Mouse (Mus musculus) CH12.LX (cell line): Measurements from ENCODE around the gene Ccdc51. TPM values are rescaled to one million over a fixed set of nuclear protein-coding genes. Genes with fewer than 3 reads are reported as not detected.
A peak's percentile ranks its signal among the peaks of the same experiment; 100 is the strongest.

Experiments
- DNase-seq: peaks from one replicate; pipeline ENCODE4 v3.0.0-alpha.2; 2013; ENCODE audit errors: extremely low read depth
- H3K27ac ChIP-seq: 2 replicates; pipeline ENCODE4 v1.5.1; 2012; ENCODE audit warnings: low read depth, mild to moderate bottlenecking, control low read depth, moderate library complexity; ENCODE audit not compliant: insufficient read depth
- H3K27me3 ChIP-seq: replicated peaks from 2 replicates; pipeline ENCODE3; 2012; ENCODE audit warnings: inconsistent platforms
- H3K36me3 ChIP-seq, 2 experiments: replicated peaks in 1 of 2; 2 replicates each; pipeline versions ENCODE3 to v1.6.1; 2012; ENCODE audit warnings: inconsistent platforms in 1 of 2, low read length in 1 of 2, mild to moderate bottlenecking in 1 of 2, mixed read lengths in 1 of 2, moderate library complexity in 1 of 2; ENCODE audit not compliant: control insufficient read depth in 1 of 2, insufficient read depth in 1 of 2
- H3K4me1 ChIP-seq, 2 experiments: 2 replicates each; pipeline ENCODE4 v1.6.1; 2012; ENCODE audit warnings: inconsistent platforms in 1 of 2, moderate library complexity in 1 of 2; ENCODE audit not compliant: insufficient read depth in 2 of 2, control insufficient read depth in 1 of 2
- H3K4me2 ChIP-seq: 2 replicates; pipeline ENCODE4 v1.6.1; 2012; ENCODE audit warnings: low read depth, mild to moderate bottlenecking, control low read depth; ENCODE audit not compliant: poor library complexity, insufficient read depth, severe bottlenecking
- H3K4me3 ChIP-seq, 3 experiments: fragments of 150-350 bp in 1 of 3; sonication (generic) in 1 of 3; replicated peaks in 1 of 3; 2 replicates each; pipeline versions ENCODE3 to v1.5.1; 2011 to 2012; ENCODE audit warnings: low read depth in 2 of 3, low read length in 2 of 3, mild to moderate bottlenecking in 2 of 3, moderate library complexity in 2 of 3, control low read depth in 1 of 3, improper control_type of control experiment in 1 of 3, inconsistent platforms in 1 of 3, mixed read lengths in 1 of 3; ENCODE audit not compliant: poor library complexity in 1 of 3
- H3K79me2 ChIP-seq: replicated peaks from 2 replicates; pipeline ENCODE4 v1.6.1; 2012; ENCODE audit warnings: mild to moderate bottlenecking, moderate library complexity; ENCODE audit not compliant: control insufficient read depth, poor library complexity, insufficient read depth, severe bottlenecking; ENCODE audit errors: extremely low read depth
- H3K9ac ChIP-seq: 2 replicates; pipeline ENCODE4 v1.6.1; 2012; ENCODE audit warnings: low read depth, mild to moderate bottlenecking, control low read depth, moderate library complexity; ENCODE audit not compliant: insufficient read depth
- H3K9me3 ChIP-seq: replicated peaks from 2 replicates; pipeline ENCODE3; 2012; ENCODE audit warnings: low read length, inconsistent platforms, mixed read lengths
- BHLHE40 ChIP-seq: IDR thresholded peaks from 2 replicates; pipeline ENCODE4 v1.6.1; 2011; ENCODE audit warnings: mild to moderate bottlenecking, low read depth, low read length, improper control_type of control experiment
- CHD2 ChIP-seq: IDR thresholded peaks from 2 replicates; pipeline ENCODE4 v1.6.1; 2011; ENCODE audit warnings: low read length, improper control_type of control experiment
- E2F4 ChIP-seq: IDR thresholded peaks from 2 replicates; pipeline ENCODE4 v1.6.1; 2011; ENCODE audit warnings: low read depth, low read length, improper control_type of control experiment; ENCODE audit not compliant: insufficient replicate concordance
- ELF1 ChIP-seq: IDR thresholded peaks from 2 replicates; pipeline ENCODE4 v1.6.1; 2014; ENCODE audit warnings: low read depth, mild to moderate bottlenecking, inconsistent platforms, low read length, improper control_type of control experiment
- GABPA ChIP-seq: IDR thresholded peaks from 2 replicates; pipeline ENCODE4 v1.6.1; 2012; ENCODE audit warnings: low read depth, low read length, improper control_type of control experiment, inconsistent platforms; ENCODE audit not compliant: insufficient replicate concordance
- HCFC1 ChIP-seq: IDR thresholded peaks from 2 replicates; pipeline ENCODE4 v1.6.1; 2012; ENCODE audit warnings: low read depth, mild to moderate bottlenecking, inconsistent platforms, low read length, improper control_type of control experiment
- IRF4 ChIP-seq: IDR thresholded peaks from 2 replicates; pipeline ENCODE4 v1.6.1; 2014; ENCODE audit warnings: low read depth, mild to moderate bottlenecking, inconsistent platforms, low read length, improper control_type of control experiment
- KAT2A ChIP-seq: IDR thresholded peaks from 2 replicates; pipeline ENCODE4 v1.6.1; 2012; ENCODE audit warnings: low read length, improper control_type of control experiment, inconsistent platforms; ENCODE audit not compliant: insufficient replicate concordance
- MAX ChIP-seq: IDR thresholded peaks from 2 replicates; pipeline ENCODE4 v1.6.1; 2011; ENCODE audit warnings: low read length, improper control_type of control experiment
- MAZ ChIP-seq: IDR thresholded peaks from 2 replicates; pipeline ENCODE4 v1.6.1; 2012; ENCODE audit warnings: low read depth, mild to moderate bottlenecking, inconsistent platforms, low read length, improper control_type of control experiment, moderate library complexity
- MEF2A ChIP-seq: IDR thresholded peaks from 2 replicates; pipeline ENCODE4 v1.6.1; 2014; ENCODE audit warnings: low read depth, mild to moderate bottlenecking, inconsistent platforms, low read length, improper control_type of control experiment, borderline replicate concordance
- MXI1 ChIP-seq: IDR thresholded peaks from 2 replicates; pipeline ENCODE4 v1.6.1; 2011; ENCODE audit warnings: mild to moderate bottlenecking, low read depth, low read length, improper control_type of control experiment
- MYC ChIP-seq: IDR thresholded peaks from 2 replicates; pipeline ENCODE4 v1.6.1; 2011; ENCODE audit warnings: low read depth, mild to moderate bottlenecking, improper control_type of control experiment, low read length
- NELFE ChIP-seq: IDR thresholded peaks from 2 replicates; pipeline ENCODE4 v1.6.1; 2011; ENCODE audit warnings: low read depth, low read length, improper control_type of control experiment
- POLR2A ChIP-seq: IDR thresholded peaks from 2 replicates; pipeline ENCODE4 v1.6.1; 2011; ENCODE audit warnings: low read depth, mild to moderate bottlenecking, improper control_type of control experiment, low read length
- POLR2AphosphoS2 ChIP-seq: IDR thresholded peaks from 2 replicates; pipeline ENCODE4 v1.6.1; 2011; ENCODE audit warnings: low read depth, low read length, improper control_type of control experiment
- RAD21 ChIP-seq: IDR thresholded peaks from 2 replicates; pipeline ENCODE4 v1.6.1; 2011; ENCODE audit warnings: low read depth, mild to moderate bottlenecking, low read length, improper control_type of control experiment, moderate library complexity
- SIN3A ChIP-seq: IDR thresholded peaks from 2 replicates; pipeline ENCODE4 v1.6.1; 2012; ENCODE audit warnings: low read length, improper control_type of control experiment, inconsistent platforms
- TBP ChIP-seq: conservative IDR thresholded peaks from 2 replicates; pipeline ENCODE4 v1.6.1; 2011; ENCODE audit warnings: low read depth, low read length, improper control_type of control experiment
- TCF12 ChIP-seq: IDR thresholded peaks from 2 replicates; pipeline ENCODE4 v1.6.1; 2014; ENCODE audit warnings: low read depth, mild to moderate bottlenecking, inconsistent platforms, low read length, improper control_type of control experiment
- UBTF ChIP-seq: IDR thresholded peaks from 2 replicates; pipeline ENCODE4 v1.6.1; 2012; ENCODE audit warnings: low read depth, mild to moderate bottlenecking, inconsistent platforms, low read length, improper control_type of control experiment, moderate library complexity
- USF1 ChIP-seq: IDR thresholded peaks from 2 replicates; pipeline ENCODE4 v1.6.1; 2014; ENCODE audit warnings: low read depth, mild to moderate bottlenecking, inconsistent platforms, low read length, improper control_type of control experiment
- USF2 ChIP-seq: conservative IDR thresholded peaks from 2 replicates; pipeline ENCODE4 v1.6.1; 2011; ENCODE audit warnings: low read depth, low read length, improper control_type of control experiment
- ZC3H11A ChIP-seq: IDR thresholded peaks from 2 replicates; pipeline ENCODE4 v1.6.1; 2012; ENCODE audit warnings: low read depth, mild to moderate bottlenecking, inconsistent platforms, low read length, improper control_type of control experiment
- ZKSCAN1 ChIP-seq: IDR thresholded peaks from 2 replicates; pipeline ENCODE4 v1.6.1; 2012; ENCODE audit warnings: low read depth, inconsistent platforms, low read length, improper control_type of control experiment, borderline replicate concordance
- ZMIZ1 ChIP-seq: IDR thresholded peaks from 2 replicates; pipeline ENCODE4 v1.6.1; 2012; ENCODE audit warnings: low read depth, mild to moderate bottlenecking, inconsistent platforms, low read length, improper control_type of control experiment
- ZNF384 ChIP-seq: IDR thresholded peaks from 2 replicates; pipeline ENCODE4 v1.6.1; 2012; ENCODE audit warnings: low read depth, low read length, improper control_type of control experiment, inconsistent platforms
- dilution Hi-C: fragments of 300-500 bp; cut with MboI; formaldehyde crosslinking; loops from 2 replicates; pipeline ENCODE4 v1.14.3; 2020; ENCODE audit warnings: low sequenced_read_pairs; ENCODE audit not compliant: extremely low pct_unique_long_range_greater_than_20kb, extremely low pct_ligation_motif_present
- in situ Hi-C: fragments of 300-500 bp; cut with MboI; formaldehyde crosslinking; loops from 3 replicates; pipeline ENCODE4 v1.14.3; 2019; ENCODE audit warnings: low sequenced_read_pairs, low pct_ligation_motif_present, low pct_unique_long_range_greater_than_20kb, mixed read lengths
- polyA plus RNA-seq: library from polyadenylated mRNA; unstranded; fragments of >175 nt; gene quantifications from 2 replicates; pipeline ENCODE4 v1.2.1, GENCODE M21; 2012; ENCODE audit warnings: low read depth; ENCODE audit not compliant: insufficient read length
- total RNA-seq, 2 experiments: library from RNA; depleted of rRNA; stranded (reverse); fragments of 300-350 nt in 1 of 2; fragments of >200 nt in 1 of 2; gene quantifications; 2 replicates each; pipeline ENCODE4 v1.2.3; 2012 to 2014

The Ccdc51 gene
- total RNA-seq (2012; rRNA removed) (18.2 TPM in 2 replicates), total RNA-seq (2014; rRNA removed) (15.9 and 16.2 TPM in 2 replicates), polyA plus RNA-seq (7.6 and 8.6 TPM in 2 replicates)

- Histone ChIP-seq H3K4me1 (peaks cover 2 to 31% of the 10 kb centered on the region in 2 experiments; a peak in 3 of 4 replicates), H3K36me3 (peaks cover 9 to 39% of the 10 kb centered on the region in 2 experiments), H3K9ac (peak within 1 kb of the TSS; percentile 87), H3K27ac (no peak within 1 kb of the TSS), H3K9me3 (no peaks in the 10 kb centered on the region), H3K27me3 (no peaks in the 10 kb centered on the region), H3K79me2 (peaks cover 27% of the 10 kb centered on the region), H3K4me2 (peak within 1 kb of the TSS; percentile 93), H3K4me3 (peak within 1 kb of the TSS; percentile 82 to 86 (median 84))
- dilution Hi-C loops (no loop called here), in situ Hi-C loops (loop anchor here (5.0 kb wide), 1 partner anchor 35 kb away; no protein-coding TSS in a partner anchor)
- peak; percentile 93 for DNase-seq
- TF ChIP-seq MAZ (0 out of 2 replicates have a peak, but pooled peaks have one; percentile 46), CHD2 (peak; percentile 92), GABPA (no peak), NELFE (peak; percentile 95), MXI1 (peak; percentile 45; the same call in 1 of the 2 replicates), MAX (peak; percentile 40; the same call in 1 of the 2 replicates), ZKSCAN1 (no peak), USF1 (no peak), BHLHE40 (peak; percentile 49; the same call in 1 of the 2 replicates), MEF2A (0 out of 2 replicates have a peak, but pooled peaks have one; percentile 31), ZNF384 (no peak), RAD21 (no peak), E2F4 (no peak), ELF1 (peak; percentile 93), UBTF (peak; percentile 78; the same call in 1 of the 2 replicates), IRF4 (no peak), TBP (peak; percentile 88), HCFC1 (peak; percentile 81), MYC (no peak; the same call in 1 of the 2 replicates), POLR2AphosphoS2 (peak; percentile 74; the same call in 1 of the 2 replicates), POLR2A (peak; percentile 88), TCF12 (peak; percentile 66; the same call in 1 of the 2 replicates), USF2 (no peak), SIN3A (peak; percentile 76), ZC3H11A (no peak), KAT2A (peak; percentile 76; the same call in 1 of the 2 replicates), ZMIZ1 (peak; percentile 78)
Measured at GRCm38 (mm10) chr9:109082124-109082800, at the start of gene Ccdc51, which contains the start of gene Tma7. Ccdc51 (plus strand) TSS chr9:109082493. Tma7 (minus strand) TSS chr9:109082587.
